Mouse (Mus musculus) left cerebral cortex, adult 9 months (tissue): ENCODE data around the gene Zdhhc17.

Experiments
- DNase-seq, 2 experiments: peaks; one replicate each; pipeline ENCODE4 v3.0.0; 2022; ENCODE audit warnings: low spot score in 2 of 2

The Zdhhc17 gene

DNA sequence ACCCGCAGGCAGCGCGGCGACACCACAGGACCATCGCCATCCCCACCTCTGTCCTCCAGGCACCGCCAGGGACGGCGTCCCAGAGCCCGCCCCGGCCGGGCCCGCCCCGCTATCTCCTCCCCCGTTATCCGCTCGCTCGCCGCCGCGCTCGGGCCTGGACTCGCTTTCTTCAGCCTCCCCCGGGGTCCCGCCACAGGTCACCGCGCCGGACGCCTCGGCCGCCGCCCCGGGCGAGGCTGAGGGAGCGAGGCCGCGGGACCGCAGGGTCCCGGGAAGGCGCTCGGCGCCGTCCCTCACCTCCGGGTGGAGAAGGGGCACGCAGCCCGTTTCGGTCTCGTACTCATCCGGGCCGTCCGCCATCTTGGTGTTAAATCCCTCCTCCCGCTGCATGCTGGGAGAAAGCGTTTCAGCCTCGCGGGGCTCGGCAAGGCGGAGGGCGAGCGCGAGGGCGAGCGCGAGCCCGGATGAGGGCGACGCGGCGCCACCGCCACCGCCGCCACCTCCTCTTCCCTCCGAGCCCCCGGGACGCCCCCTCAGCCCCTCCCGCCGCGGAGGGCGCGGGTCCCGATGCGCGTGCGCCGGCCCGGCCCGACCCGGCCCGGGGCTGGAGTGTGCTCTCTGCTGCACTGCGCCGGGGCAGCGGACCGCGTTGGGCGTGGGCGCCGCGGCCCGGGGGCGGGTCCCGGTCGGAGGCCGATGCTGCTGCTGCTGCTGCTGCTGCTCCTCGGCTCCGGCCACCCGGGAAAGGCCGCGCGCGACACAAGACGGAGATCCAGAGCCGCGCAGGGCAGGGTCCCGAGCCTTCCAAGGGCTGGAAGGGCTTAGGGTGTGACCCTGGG, at the start of gene Zdhhc17:
Gene Zdhhc17 (minus strand): TSS at position 500 of the 839 bp plus-strand sequence.
- peak; percentile 67 to 87 for DNase-seq

DNA sequence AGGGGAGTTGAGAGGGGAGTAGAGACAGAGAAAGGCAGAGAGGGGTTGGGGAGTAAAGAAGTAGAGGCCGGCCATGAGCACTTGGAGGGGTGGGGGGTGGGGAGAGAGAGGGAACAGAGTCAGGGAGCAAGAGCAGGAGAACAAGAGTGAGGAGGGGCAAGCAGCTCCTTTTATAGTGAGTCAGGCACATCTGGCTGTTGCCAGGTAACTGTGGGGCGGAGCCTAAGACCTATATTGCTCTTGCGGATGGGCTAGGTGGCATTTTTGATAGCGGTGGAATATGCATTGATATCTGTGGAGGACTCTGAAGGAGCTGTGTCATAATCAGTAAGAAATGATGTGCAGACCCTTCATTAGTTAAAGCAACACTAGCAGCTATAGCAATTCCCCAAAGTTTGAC, 45.8 kb upstream of the Zdhhc17 start:
- DNase-seq: no peak

DNA sequence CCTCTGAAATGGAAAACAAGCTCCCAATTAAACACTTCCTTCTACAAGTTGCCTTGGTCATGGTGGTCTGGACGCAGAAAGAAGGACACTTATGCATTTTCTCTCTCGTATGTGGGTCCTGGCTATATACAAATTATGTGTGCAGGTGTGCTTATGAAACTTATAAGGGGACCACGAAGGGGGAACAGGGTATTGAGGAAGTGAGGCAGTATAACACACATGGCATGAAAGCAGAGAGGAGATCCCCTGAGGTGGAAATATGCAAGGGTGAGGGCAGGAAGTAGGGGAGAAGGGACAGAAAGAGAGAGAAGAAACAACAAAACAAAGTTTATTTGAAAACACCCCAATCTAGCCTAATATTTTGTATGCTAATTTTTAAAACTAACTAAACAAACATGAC, 41.7 kb upstream of the Zdhhc17 start:
- no peak for DNase-seq

DNA sequence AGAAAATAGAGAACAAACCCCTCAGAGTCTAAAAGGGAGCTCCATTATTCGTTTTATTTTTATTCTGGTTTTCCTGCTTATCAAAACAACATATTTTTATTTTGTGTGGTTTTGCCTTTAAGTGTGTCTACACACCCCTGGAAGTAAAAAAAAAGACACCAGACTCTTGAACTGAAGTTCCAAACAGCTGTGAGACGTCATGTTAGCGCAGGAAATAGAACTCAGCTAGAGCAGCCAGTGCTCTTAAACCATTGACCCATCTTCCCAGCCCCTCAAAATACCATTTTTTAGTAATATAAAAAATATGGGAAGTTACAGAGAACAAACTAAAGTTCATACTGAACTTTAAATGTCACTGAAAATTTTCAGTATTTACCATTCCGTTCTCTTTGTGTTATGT, 40.6 kb upstream of the Zdhhc17 start:
- no peak for DNase-seq

DNA sequence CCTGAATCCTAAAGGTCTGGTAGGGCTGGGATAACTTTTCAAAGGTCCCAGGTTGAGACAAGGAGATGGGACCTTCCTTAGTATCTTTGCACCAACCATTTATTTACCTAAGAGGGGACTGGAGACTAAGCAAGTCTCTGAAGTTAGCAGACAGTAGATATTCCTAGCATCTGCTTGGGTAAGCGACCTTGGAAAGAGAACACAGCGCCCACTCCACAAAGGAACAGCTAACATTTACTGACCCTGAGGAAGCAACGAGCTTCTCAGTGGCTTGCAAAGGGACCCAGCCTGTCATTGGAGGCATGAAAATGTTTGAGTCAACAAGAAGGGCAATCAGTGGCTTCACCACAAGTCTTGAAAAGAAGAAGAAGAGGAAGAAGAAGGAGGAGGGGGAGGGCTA, 40.1 kb upstream of the Zdhhc17 start:
- no peak for DNase-seq

DNA sequence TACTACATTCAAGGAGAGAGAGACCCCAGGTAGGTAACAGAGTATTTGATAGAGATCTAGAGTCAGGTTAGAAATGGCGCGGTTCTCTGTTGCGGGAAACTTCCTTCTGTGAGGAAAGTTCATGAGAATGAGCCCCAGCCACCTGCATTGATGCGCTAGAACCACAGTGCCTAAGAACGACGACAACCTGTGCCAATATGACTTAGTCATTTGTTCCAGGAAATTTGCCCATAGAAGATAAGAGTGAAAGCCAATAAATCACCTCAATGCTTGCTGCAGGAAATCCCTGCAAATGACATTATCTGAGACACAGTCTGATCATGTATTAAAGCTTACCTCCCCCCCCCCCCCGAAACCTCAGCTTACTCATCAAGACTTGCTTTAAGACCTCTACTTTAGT, 38.0 kb upstream of the Zdhhc17 start:
- no peak for DNase-seq

DNA sequence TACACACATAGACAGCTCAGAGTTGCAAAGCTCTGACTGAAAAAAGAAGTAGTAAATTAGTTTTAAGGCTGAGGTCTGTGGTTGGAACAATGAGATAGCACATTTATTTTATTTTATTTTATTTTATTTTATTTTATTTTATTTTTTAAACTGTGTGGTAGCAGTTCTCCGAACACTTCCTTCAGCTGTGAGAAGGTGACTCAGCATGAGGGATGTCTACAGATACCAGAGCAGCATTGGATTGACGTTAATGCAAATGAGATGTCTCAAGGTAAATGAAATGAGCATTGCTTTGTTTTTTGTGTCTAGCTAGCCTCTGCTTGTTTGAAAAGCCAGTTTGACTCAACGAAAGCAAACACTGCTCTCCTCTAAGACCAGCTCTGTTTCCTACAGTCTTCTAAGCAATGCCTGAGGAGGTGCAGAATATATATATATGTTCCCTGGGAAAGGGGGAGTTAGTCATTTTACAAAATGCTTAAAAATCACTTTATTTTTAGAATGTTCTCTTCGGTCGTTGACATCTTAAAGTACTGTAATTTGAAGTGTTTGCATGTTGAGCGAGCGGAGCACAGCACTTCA, 30.2 kb upstream of the Zdhhc17 start:
- DNase-seq: peak; percentile 10 to 13

DNA sequence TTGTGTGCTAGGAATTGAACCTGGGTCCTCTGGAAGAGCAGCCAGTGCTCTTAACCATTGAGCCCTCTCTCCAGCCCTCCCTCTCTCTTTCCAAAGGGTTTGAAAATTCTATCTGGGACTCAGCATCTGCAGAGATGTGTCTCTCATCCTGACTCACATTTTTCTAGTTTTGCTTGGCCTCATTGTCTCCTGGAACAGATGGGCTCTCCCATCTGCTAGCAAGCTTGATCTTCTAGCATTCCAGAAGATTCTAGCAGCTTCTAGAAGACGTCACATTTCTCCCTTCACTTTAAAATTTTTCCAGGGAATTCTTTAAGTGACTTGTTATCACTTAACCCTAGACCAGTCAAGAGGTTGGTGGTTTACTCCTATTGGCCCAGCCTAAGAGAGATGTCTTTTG, 26.9 kb upstream of the Zdhhc17 start:
- peak in 1 of 2 experiments; percentile 26 for DNase-seq

DNA sequence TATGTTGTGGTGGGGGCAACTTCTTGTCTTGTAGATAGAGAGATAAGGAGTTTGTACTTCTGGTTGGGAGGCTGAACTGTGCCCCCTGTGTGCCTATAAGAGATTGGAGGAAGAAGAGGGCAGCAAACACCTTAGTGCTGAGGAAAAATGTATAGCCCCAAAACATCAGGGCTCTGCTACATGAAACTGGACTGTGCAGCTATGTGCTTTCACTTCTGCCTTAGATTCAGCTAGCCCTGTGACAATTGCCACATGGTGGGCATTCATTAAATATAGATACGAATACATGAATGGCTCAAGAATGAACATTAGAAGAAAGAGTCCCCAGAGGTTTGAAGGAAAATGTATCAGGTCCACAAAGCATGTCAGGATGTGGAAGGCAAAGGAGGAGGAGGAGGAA, 25.2 kb upstream of the Zdhhc17 start:
- no peak for DNase-seq

DNA sequence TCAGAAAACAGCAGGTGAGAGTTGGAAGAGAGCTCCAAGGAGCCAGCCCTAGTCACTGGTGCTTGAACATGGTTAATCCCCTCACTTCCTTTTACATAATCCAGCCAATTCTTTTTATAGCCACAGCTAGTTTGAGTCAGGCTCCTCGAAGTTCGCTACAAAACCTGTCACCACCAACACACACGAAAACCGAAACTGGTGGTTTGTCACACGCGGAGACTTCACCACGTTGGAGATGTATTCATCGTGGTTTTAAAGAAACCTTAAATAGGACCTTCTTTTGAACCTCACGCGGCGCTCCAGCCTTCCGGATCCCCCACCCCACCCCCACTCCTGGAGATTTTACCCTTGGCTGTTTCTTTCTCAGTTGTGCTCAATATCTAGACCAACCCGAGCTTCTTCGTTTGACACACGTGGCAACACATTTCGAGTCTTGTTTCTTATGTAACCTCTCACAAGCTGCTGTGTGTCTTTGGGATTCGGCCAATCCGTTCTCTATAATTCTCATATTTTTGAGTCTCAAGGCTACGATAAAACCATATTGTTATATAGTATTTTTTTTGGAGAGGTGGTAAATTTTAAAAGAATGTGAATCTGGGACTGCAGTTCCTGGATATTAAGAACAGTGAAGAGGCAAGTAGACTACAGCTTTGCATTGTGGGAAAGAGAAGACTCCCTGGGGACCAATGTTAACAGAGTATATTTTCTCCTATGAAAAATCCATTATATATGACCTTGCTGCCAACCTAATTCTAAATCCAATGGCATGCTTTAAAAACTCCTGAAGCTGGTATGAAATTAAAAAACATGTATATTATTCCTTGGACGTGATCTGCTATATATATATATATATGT, 21.8 kb upstream of the Zdhhc17 start:
- peak; percentile 78 for DNase-seq

DNA sequence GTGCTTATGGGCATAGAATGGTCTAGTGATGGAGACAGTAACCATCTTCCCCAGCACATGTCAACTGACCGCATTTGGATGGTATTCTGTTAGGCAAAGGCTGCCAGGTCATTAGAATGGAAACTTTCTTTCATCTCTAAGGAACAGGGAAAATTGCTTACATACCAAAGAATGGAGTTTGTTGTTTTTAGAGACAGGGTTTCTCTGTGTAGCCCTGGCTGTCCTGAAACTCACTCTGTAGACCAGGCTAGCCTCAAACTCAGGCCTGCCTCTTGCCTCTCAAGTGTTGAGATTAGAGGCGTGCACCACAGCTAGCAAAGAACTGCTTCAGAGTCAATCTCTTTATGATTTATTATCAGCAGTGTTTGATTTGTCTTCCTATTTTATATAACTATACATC, 20.9 kb upstream of the Zdhhc17 start:
- no peak for DNase-seq

DNA sequence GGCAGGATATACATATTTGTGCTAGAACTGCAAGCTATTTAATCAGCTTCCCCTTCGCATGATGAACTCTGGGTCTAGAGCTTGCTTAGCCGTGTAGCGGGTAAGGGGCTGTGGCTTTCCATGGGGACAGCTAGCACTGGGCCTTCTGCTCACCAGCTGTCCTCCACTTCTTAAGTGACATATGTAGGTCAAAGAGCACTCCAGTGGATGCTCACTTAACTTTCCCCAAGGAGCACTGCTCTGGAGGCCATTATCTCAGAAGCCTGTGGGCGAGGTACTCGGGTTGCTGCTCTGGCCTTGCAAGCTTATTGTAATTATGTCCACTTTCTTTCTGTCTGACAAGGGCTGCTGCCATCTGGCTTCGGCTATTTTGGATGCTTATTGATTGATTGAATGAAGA, 16.2 kb upstream of the Zdhhc17 start:
- DNase-seq: no peak

DNA sequence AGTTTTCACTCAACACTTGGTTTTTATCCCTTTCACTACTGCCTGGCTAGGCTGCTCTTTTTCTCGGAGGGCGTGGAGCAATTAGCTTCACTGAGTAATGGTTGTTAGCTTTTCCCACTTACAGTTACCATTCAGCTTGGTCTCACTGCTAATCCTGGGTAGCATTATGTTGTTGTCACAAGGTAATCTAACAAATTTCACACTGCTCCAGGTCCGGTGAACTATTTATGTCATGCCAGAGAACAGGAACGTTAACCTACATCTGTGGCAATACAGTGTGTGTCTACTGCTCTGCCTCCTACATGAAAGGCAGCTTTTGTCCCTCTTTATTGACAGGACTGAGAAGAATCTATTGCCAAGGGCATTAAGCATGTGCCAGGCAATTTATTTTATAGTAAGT, 14.8 kb upstream of the Zdhhc17 start:
- DNase-seq: no peak

DNA sequence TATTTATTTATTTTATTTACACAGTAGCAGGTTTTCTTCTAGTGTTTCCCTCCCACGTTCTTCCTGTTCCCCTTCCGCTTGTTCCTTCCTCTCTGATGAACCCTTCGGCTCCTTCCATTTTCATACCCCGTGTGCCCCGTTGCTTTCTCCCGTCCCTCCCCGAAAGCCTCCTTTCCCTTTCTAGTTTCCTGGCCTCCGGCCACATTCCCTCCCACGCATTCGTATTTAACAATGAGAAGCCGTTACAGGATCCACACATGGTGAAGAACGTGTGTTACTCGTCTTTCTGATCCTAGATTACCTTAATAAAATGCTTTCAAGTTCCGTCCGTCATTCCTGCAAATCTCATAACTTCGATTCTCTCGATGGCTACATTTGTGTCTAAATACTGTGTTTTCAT, 4.5 kb upstream of the Zdhhc17 start:
- peak in 1 of 2 experiments; percentile 52 for DNase-seq

DNA sequence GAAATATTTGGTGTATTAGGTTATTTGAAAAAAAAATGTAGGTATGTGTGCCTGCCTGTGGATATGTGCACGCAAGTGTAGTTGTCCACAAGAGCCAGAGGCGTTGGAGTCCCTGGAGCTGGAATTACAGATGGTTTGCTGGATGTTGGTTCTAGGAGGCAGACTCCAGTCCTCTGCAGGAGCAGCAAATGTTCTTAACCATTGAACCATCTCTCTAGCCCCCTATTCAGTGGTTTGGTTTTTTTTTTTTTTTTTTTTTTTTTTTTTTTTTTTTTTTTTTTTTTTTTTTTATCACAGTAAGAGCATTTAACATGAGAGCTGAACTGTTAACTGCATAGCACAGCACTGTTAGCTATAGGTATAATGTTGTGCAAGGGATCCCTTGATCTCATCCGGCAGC, 3.3 kb upstream of the Zdhhc17 start:
- no peak for DNase-seq

DNA sequence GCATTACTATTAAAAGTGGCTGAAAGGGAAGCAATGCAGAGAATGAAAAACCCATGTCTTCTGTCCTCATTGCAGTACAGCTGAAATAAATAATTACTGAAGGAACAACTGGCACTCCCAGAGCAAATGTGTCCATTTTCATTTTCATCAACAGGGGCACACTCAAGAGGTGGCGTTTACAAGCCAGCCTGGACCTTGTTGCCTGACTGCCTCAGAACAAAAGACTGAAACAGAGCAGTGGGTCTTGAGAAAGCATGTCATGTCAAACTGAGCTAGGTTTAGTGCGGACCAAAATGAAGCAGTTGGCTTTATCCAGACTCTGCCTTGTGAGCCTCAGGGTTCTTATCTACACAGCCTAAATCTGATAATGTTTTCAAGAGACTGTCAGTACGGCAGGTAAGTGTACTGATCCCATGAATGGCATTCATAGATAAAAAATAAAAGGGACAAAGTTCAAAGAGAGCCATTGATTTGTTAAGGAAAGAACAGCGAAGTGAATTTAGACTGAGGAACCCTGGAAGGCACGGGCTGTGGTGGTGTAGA, 2.6 kb upstream of the Zdhhc17 start:
- no peak for DNase-seq

DNA sequence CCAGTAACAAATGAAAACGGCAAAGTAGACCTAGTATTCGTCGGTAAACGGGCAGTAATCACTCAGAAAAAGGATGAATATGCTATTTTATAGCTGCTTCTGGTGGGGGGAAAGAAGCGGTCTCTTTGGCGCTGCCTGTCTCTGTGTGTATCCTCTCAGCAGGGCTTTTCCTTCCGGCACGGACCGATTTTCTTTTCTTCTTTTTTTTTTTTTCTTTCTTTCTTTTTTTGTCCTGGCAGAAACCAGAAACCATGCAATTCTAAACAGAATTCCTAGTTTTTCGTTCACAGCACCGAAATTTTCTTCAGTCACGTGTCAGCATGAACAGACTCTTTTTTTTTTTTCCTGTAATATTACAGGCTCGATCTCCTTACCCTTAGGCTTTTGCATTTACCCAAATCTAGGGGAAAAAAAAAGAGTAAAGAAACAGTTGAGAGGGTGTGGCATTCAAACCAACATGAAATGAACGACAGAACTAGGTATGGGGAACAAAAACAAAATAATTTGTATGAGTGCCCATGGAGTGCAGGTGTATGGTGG, 1.4 kb upstream of the Zdhhc17 start:
- no peak for DNase-seq

DNA sequence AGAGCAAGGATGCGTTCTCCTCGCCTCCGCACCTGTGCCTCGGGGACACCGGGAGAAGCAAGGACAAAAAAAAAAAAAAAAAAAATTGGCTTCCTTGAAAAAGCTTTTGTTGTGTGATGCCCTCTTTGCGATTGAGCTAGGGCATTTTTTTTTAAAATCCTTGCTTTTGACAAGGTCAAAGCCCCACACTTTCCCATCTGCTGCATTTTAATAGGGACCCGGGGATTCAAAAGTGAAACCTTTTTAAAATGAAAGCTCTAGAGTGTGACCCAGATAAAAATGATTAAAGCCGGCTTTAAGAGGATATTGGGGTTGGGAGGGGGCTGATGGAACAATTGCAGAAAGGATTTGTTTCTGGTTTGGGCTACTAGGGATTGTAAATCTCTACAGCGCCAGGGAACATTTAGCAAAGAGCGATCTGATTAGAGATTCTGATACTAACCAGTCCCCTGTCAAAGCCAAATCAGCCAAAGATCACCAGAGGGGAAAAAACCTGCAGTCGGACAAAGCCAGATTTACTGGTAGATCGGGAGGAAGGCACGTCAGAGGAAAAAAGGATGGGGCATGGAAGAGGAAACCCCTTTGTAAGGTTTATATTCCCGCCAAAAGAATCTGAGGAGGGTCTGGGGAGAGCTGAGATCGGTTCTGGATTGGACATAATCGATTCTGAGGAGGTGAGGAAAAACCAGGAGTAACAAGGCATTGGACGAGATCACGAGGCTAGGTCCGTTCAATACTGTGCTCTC, 713 bp upstream of the Zdhhc17 start:
- DNase-seq: peak in 1 of 2 experiments; percentile 39

DNA sequence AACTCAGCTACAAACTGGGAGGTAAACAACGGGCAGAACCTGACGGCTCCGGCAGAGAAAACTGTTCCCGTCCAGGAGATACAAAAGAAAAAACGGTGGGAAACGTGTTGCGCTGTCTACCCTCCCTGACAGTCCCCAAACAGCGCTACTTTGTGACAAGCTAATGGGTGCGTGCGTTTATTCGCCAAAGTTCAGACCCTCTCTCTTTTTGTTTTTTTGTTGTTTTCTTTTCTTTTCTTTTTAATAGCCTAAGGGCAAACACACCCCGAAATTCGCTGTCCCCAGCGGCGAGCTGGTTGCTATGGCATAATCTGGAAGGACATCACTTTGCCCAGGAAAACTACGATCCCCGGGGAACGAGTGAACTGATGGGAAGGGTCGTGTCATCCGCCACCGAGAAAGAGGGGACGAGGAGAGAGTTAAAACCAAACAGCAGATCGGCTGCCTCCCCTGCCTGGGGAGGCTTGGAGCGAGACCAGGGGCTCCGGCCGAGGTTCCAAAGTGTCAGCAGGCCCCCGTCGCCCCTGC, 763 bp downstream of the Zdhhc17 start:
- no peak for DNase-seq

DNA sequence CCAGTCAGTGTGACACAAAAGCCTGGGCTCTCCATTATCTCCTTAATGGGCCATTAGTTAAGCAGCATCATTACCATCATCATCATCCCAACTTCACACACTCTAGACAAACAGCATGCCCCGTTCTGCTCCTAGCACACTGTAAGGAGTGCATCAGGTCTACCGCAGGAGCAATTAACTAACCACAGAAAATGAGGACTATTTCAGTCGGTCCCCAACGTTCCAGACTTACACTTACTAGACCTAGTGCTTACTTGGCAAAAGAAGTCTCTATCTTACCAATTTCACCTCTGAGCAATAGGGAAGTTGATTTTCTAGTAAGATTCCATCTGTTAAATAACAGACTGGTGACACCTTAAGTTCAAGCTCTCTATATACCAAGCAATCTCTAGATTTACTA, 2.3 kb downstream of the Zdhhc17 start:
- no peak for DNase-seq
